Mouse (Mus musculus): ENCODE measurements around the gene Fsip1. TPM values are rescaled to one million over a fixed set of nuclear protein-coding genes. Genes with fewer than 3 reads are reported as not detected.

The Fsip1 gene
- 1.8 and 2.5 TPM in 2 replicates for polyA plus RNA-seq (2012; rRNA removed)

DNA sequence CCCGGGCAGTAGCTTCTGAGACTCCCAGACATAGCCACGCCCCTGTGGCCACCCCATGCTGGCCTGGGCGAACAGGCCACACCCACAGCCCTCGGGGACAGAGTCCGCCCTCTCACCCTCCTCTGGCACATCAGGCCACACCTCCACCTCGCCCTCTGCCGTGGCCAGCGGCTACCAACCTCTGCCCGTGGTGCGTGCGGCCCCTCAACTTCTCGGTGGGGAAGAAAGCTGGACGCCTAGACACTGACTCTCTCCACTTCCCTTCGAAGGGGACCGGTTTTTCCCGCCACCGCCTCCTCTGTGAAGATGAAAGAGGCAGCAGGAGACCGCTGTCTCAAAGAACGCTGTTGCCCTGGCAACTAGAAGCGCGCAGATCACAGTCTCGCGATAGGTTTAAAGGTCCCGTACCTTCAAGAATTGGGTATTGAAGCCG lies at the start of gene Fsip1:
Gene Fsip1, minus strand, starts transcription at position 346 of the 433 bp plus-strand sequence.

GRCm38 (mm10) chr2:118111488-118112131 lies 145.2 kb downstream of the Fsip1 start, which contains the start of gene Thbs1:
Thbs1 (plus strand) TSS chr2:118111876.

Other genes with a start within 250 kb of the Fsip1 start
- gene Thbs1, start 145.1 kb downstream of the Fsip1 start, polyA plus RNA-seq (2012; rRNA removed) = 21.6 and 29.6 TPM in 2 replicates
- gene Gpr176, start 116.5 kb upstream of the Fsip1 start, polyA plus RNA-seq (2012; rRNA removed) = 0.11 and 0.25 TPM in 2 replicates
- 16.1 and 21.0 TPM in 2 replicates for gene Eif2ak4, start 131.7 kb upstream of the Fsip1 start, polyA plus RNA-seq (2012; rRNA removed)
- 199 and 288 TPM in 2 replicates for gene Srp14, start 222.7 kb upstream of the Fsip1 start, polyA plus RNA-seq (2012; rRNA removed)

Data from central nervous system, embryonic 11.5 days (tissue).